21 mouse cellular contexts compared by ENCODE assay signal in genomic region chr8:70710296-70710695, GRCm38 (mm10). TPM values are rescaled to one million over a fixed set of nuclear protein-coding genes. Genes with fewer than 3 reads are reported as not detected.
DNase-seq lines count a peak whose midpoint lies in the region; ATAC-seq and TF ChIP-seq lines count a peak whose summit lies in the region.
"Had no signal": no experiment of that assay in that cellular context is flagged by ENCODE, and none has a peak within 500 bp of the region (broad histone marks: within the 10 kb centered on the region; RNA-seq: fewer than 3 reads in every experiment).

No protein-coding gene starts in this region.

- no peak overlapping the region for H3ac ChIP-seq in myocyte (ENCODE audit: control insufficient read depth, insufficient read length)

- no peak overlapping the region for H3K4me2 ChIP-seq in kidney, embryonic 15.5 days
- H3K4me2 ChIP-seq in myocyte (ENCODE audit: low read depth): no peak overlapping the region
- no peak overlapping the region for H3K4me2 ChIP-seq in forebrain, embryonic 11.5 days (ENCODE audit: low read depth, low read length, severe bottlenecking)
- H3K4me2 ChIP-seq in hindbrain, embryonic 13.5 days: no peak overlapping the region
- H3K4me2 ChIP-seq: embryonic facial prominence, embryonic 13.5 days; forebrain, embryonic 15.5 days; hindbrain, embryonic 12.5 days; liver, embryonic 11.5 days; midbrain, embryonic 13.5 days had no signal

- no peak overlapping the region for H3K9ac ChIP-seq in kidney, embryonic 15.5 days
- no peak overlapping the region for H3K9ac ChIP-seq in forebrain, embryonic 11.5 days (ENCODE audit: low read length)
- H3K9ac ChIP-seq in hindbrain, embryonic 13.5 days: no peak overlapping the region; the same call in 1 of the 2 replicates
- H3K9ac ChIP-seq: forebrain, embryonic 15.5 days; hindbrain, embryonic 12.5 days; midbrain, embryonic 13.5 days had no signal

- no peaks in the 10 kb centered on the region for H3K36me3 ChIP-seq in kidney, embryonic 15.5 days
- H3K36me3 ChIP-seq in myocyte (ENCODE audit: control insufficient read depth, insufficient read depth): no peaks in the 10 kb centered on the region
- no peaks in the 10 kb centered on the region for H3K36me3 ChIP-seq in forebrain, embryonic 11.5 days (ENCODE audit: control insufficient read depth, insufficient read depth, low read length)
- H3K36me3 ChIP-seq in hindbrain, embryonic 13.5 days: peaks cover 10% of the 10 kb centered on the region; the same call in 1 of the 2 replicates
- H3K36me3 ChIP-seq: embryonic facial prominence, embryonic 13.5 days; forebrain, embryonic 15.5 days; midbrain, embryonic 13.5 days had no signal

- no peak overlapping the region for H3K4me3 ChIP-seq in kidney, embryonic 15.5 days (replicated peaks)
- H3K4me3 ChIP-seq in myocyte: no peak overlapping the region
- H3K4me3 ChIP-seq in forebrain, embryonic 11.5 days (ENCODE audit: low read depth, low read length): no peak overlapping the region
- H3K4me3 ChIP-seq in hindbrain, embryonic 13.5 days: no peak overlapping the region
- H3K4me3 ChIP-seq: embryonic facial prominence, embryonic 13.5 days; forebrain, embryonic 15.5 days; hindbrain, embryonic 12.5 days; midbrain, embryonic 13.5 days had no signal

- H3K27ac ChIP-seq in kidney, embryonic 15.5 days: no peak overlapping the region
- no peak overlapping the region for H3K27ac ChIP-seq in forebrain, embryonic 11.5 days (ENCODE audit: low read depth, low read length)
- no peak overlapping the region for H3K27ac ChIP-seq in hindbrain, embryonic 13.5 days
- H3K27ac ChIP-seq: embryonic facial prominence, embryonic 13.5 days; forebrain, embryonic 15.5 days; hindbrain, embryonic 12.5 days; midbrain, embryonic 13.5 days; stomach, postnatal 0 days had no signal

- peak; percentile 72 for DNase-seq in adrenal gland, adult 2 months
- no peak for DNase-seq in adrenal gland, adult 18-20 months (ENCODE audit: low spot score in 2 of 2)
- peak; percentile 46 for DNase-seq in kidney, postnatal 10 days
- peak; percentile 52 to 74 for DNase-seq in adrenal gland, postnatal 36 days
- DNase-seq in forebrain, embryonic 11.5 days (ENCODE audit: low spot score): no peak
- DNase-seq: spleen, adult 18-20 months had no signal

- no peaks in the 10 kb centered on the region for H3K79me2 ChIP-seq in myocyte (ENCODE audit: control insufficient read depth, insufficient read depth)

- WGBS in kidney, embryonic 15.5 days: 95% methylated on average over 1 of the region's 1 CpGs
- WGBS in forebrain, embryonic 11.5 days: 96% methylated on average over 1 of the region's 1 CpGs
- 88% methylated on average over 1 of the region's 1 CpGs for WGBS in hindbrain, embryonic 13.5 days

- ATAC-seq in kidney, embryonic 15.5 days (replicated peaks; ENCODE audit: low FRiP score): no peak
- ATAC-seq in forebrain, embryonic 11.5 days (replicated peaks; ENCODE audit: low FRiP score): no peak
- no peak for ATAC-seq in hindbrain, embryonic 13.5 days (ENCODE audit: low FRiP score)
- ATAC-seq: forebrain, embryonic 15.5 days; intestine, postnatal 0 days; midbrain, embryonic 13.5 days had no signal

- no peaks in the 10 kb centered on the region for H3K27me3 ChIP-seq in kidney, embryonic 15.5 days
- no peaks in the 10 kb centered on the region for H3K27me3 ChIP-seq in myocyte (ENCODE audit: control insufficient read depth, insufficient read depth, insufficient read length)
- H3K27me3 ChIP-seq in forebrain, embryonic 11.5 days (ENCODE audit: control insufficient read depth, insufficient read depth, low read length): no peaks in the 10 kb centered on the region
- H3K27me3 ChIP-seq in hindbrain, embryonic 13.5 days: no peaks in the 10 kb centered on the region
- H3K27me3 ChIP-seq: embryonic facial prominence, embryonic 13.5 days; forebrain, embryonic 15.5 days; midbrain, embryonic 13.5 days had no signal

- H3K9me3 ChIP-seq in kidney, embryonic 15.5 days (replicated peaks): no peaks in the 10 kb centered on the region
- H3K9me3 ChIP-seq in forebrain, embryonic 11.5 days (ENCODE audit: control insufficient read depth, low read length): no peaks in the 10 kb centered on the region
- H3K9me3 ChIP-seq in hindbrain, embryonic 13.5 days: no peaks in the 10 kb centered on the region
- H3K9me3 ChIP-seq: embryonic facial prominence, embryonic 13.5 days; forebrain, embryonic 15.5 days; hindbrain, embryonic 12.5 days; midbrain, embryonic 13.5 days had no signal

- H3K4me1 ChIP-seq in kidney, embryonic 15.5 days: peaks cover 14% of the 10 kb centered on the region; the same call in 1 of the 2 replicates
- no peaks in the 10 kb centered on the region for H3K4me1 ChIP-seq in forebrain, embryonic 11.5 days (replicated peaks; ENCODE audit: control insufficient read depth, insufficient read depth, low read length)
- no peaks in the 10 kb centered on the region for H3K4me1 ChIP-seq in hindbrain, embryonic 13.5 days (replicated peaks)
- H3K4me1 ChIP-seq: embryonic facial prominence, embryonic 13.5 days; forebrain, embryonic 15.5 days; midbrain, embryonic 13.5 days had no signal

- TF ChIP-seq POLR2A in myocyte (IDR thresholded peaks at IDR 0.05; ENCODE audit: insufficient read length, low read depth): no peak

TF ChIP-seq in myocyte, 11 proteins besides CTCF, POLR2A, EP300 and RAD21 (continues in another document):
- TF ChIP-seq USF1 (IDR thresholded peaks at IDR 0.05; ENCODE audit: low read depth) (no peak), TCF3 (IDR thresholded peaks at IDR 0.05; ENCODE audit: insufficient read length, low read depth) (no peak), REST (IDR thresholded peaks at IDR 0.05; ENCODE audit: insufficient read depth, insufficient read length) (no peak), MAX (IDR thresholded peaks at IDR 0.05; ENCODE audit: low read depth) (no peak), POLR2AphosphoS2 (IDR thresholded peaks at IDR 0.05; ENCODE audit: insufficient read length, low read depth) (no peak), SRF (IDR thresholded peaks at IDR 0.05; ENCODE audit: control insufficient read depth, insufficient read length, low read depth) (no peak), E2F4 (IDR thresholded peaks at IDR 0.05; ENCODE audit: insufficient read depth) (no peak), CEBPB (IDR thresholded peaks at IDR 0.05; ENCODE audit: insufficient read depth, poor library complexity, severe bottlenecking) (no peak), MYOG (IDR thresholded peaks at IDR 0.05; ENCODE audit: control insufficient read depth in 1 of 3, insufficient read depth in 1 of 3, insufficient read length in 2 of 3, low read depth in 2 of 3) (peak; percentile 8 to 82 (median 29))

RNA-seq across cellular contexts. Expression of gene Iqcn, which starts 7.0 kb away (rescaled TPM):
- under 1 TPM in 1 of 2 experiments, not detected in 1; 0.12 TPM for total RNA-seq in adrenal gland, adult 2 months (2021)
- polyA plus RNA-seq in adrenal gland, adult 2 months (2012; rRNA removed): 0.25 and 0.28 TPM in 2 replicates
- total RNA-seq in adrenal gland, adult 18-20 months (2021): under 1 TPM in 1 of 2 experiments, not detected in 1; 0.10 TPM
- polyA plus RNA-seq in kidney, embryonic 15.5 days (2015; fragmentation: Nextera tagmentation; extraction: Ambion mirVana): 0.03 and 0.09 TPM in 2 replicates
- not detected for total RNA-seq in adrenal gland, postnatal 36 days (2021)
- polyA plus RNA-seq in myocyte (2012; fragmentation: generic; extraction: Trizol): 0.02 TPM
- not detected in 2 replicates for polyA plus RNA-seq in forebrain, embryonic 11.5 days (2014; fragmentation: Nextera tagmentation; extraction: Ambion mirVana)
- polyA plus RNA-seq in hindbrain, embryonic 13.5 days (2015; fragmentation: Nextera tagmentation; extraction: Ambion mirVana): 0.04 and 0.09 TPM in 2 replicates
- polyA plus RNA-seq: hindbrain, embryonic 12.5 days; intestine, postnatal 0 days; liver, embryonic 11.5 days; lung, embryonic 16.5 days; neural tube, embryonic 11.5 days; stomach, postnatal 0 days; urinary bladder, adult 2 months had no signal

RNA-seq across cellular contexts. Expression of gene Gm3336, which starts 8.0 kb away (rescaled TPM):
- total RNA-seq in adrenal gland, adult 2 months (2021): under 1 TPM in 1 of 2 experiments, not detected in 1; 0.69 TPM
- 0.51 and 0.97 TPM in 2 replicates for polyA plus RNA-seq in adrenal gland, adult 2 months (2012; rRNA removed)
- under 1 TPM in 1 of 2 experiments, not detected in 1; 0.53 TPM for total RNA-seq in adrenal gland, adult 18-20 months (2021)
- 0.55 and 0.83 TPM in 2 replicates for polyA plus RNA-seq in kidney, embryonic 15.5 days (2015; fragmentation: Nextera tagmentation; extraction: Ambion mirVana)
- total RNA-seq in adrenal gland, postnatal 36 days (2021): not detected
- polyA plus RNA-seq in myocyte (2012; fragmentation: generic; extraction: Trizol): 0.23 TPM
- not detected in 2 replicates for polyA plus RNA-seq in forebrain, embryonic 11.5 days (2014; fragmentation: Nextera tagmentation; extraction: Ambion mirVana)
- not detected in 2 replicates for polyA plus RNA-seq in hindbrain, embryonic 13.5 days (2015; fragmentation: Nextera tagmentation; extraction: Ambion mirVana)
- total RNA-seq: gastrocnemius, postnatal 36 days; left cerebral cortex, postnatal 14 days had no signal
- polyA plus RNA-seq: embryonic facial prominence, embryonic 13.5 days; forebrain, embryonic 15.5 days; hindbrain, embryonic 12.5 days; lung, embryonic 16.5 days; midbrain, embryonic 13.5 days; neural tube, embryonic 11.5 days had no signal

RNA-seq across cellular contexts. Expression of gene Jund, which starts 11.5 kb away (rescaled TPM):
- 100 to 1,000 TPM; 214 to 246 TPM for total RNA-seq in adrenal gland, adult 2 months (2021)
- polyA plus RNA-seq in adrenal gland, adult 2 months (2012; rRNA removed): 1,009 and 1,256 TPM in 2 replicates
- 100 to 1,000 TPM; 228 to 252 TPM for total RNA-seq in adrenal gland, adult 18-20 months (2021)
- 59.9 and 68.1 TPM in 2 replicates for polyA plus RNA-seq in kidney, embryonic 15.5 days (2015; fragmentation: Nextera tagmentation; extraction: Ambion mirVana)
- total RNA-seq in adrenal gland, postnatal 36 days (2021): 100 to 1,000 TPM; 219 to 227 TPM
- polyA plus RNA-seq in myocyte (2012; fragmentation: generic; extraction: Trizol): 246 TPM
- polyA plus RNA-seq in forebrain, embryonic 11.5 days (2014; fragmentation: Nextera tagmentation; extraction: Ambion mirVana): 128 and 157 TPM in 2 replicates
- 79.2 and 94.3 TPM in 2 replicates for polyA plus RNA-seq in hindbrain, embryonic 13.5 days (2015; fragmentation: Nextera tagmentation; extraction: Ambion mirVana)

RNA-seq across cellular contexts. Expression of gene Pde4c, which starts 13.2 kb away (rescaled TPM):
- total RNA-seq in adrenal gland, adult 2 months (2021): 1 to 10 TPM in 1 of 2 experiments, under 1 TPM in 1; 0.76 to 1.0 TPM
- polyA plus RNA-seq in adrenal gland, adult 2 months (2012; rRNA removed): 2.9 and 3.3 TPM in 2 replicates
- under 1 TPM; 0.42 to 0.86 TPM for total RNA-seq in adrenal gland, adult 18-20 months (2021)
- 7.6 and 9.4 TPM in 2 replicates for polyA plus RNA-seq in kidney, embryonic 15.5 days (2015; fragmentation: Nextera tagmentation; extraction: Ambion mirVana)
- 1 to 10 TPM in 1 of 2 experiments, under 1 TPM in 1; 0.33 to 1.2 TPM for total RNA-seq in adrenal gland, postnatal 36 days (2021)
- polyA plus RNA-seq in myocyte (2012; fragmentation: generic; extraction: Trizol): 0.10 TPM
- polyA plus RNA-seq in forebrain, embryonic 11.5 days (2014; fragmentation: Nextera tagmentation; extraction: Ambion mirVana): 0.13 and 0.37 TPM in 2 replicates
- polyA plus RNA-seq in hindbrain, embryonic 13.5 days (2015; fragmentation: Nextera tagmentation; extraction: Ambion mirVana): 0.14 and 0.23 TPM in 2 replicates

RNA-seq across cellular contexts. Expression of gene Lsm4, which starts 37.2 kb away (rescaled TPM):
- 10 to 100 TPM; 65.2 to 88.5 TPM for total RNA-seq in adrenal gland, adult 2 months (2021)
- polyA plus RNA-seq in adrenal gland, adult 2 months (2012; rRNA removed): 81.3 and 112 TPM in 2 replicates
- total RNA-seq in adrenal gland, adult 18-20 months (2021): 10 to 100 TPM; 73.2 to 75.9 TPM
- 291 and 295 TPM in 2 replicates for polyA plus RNA-seq in kidney, embryonic 15.5 days (2015; fragmentation: Nextera tagmentation; extraction: Ambion mirVana)
- total RNA-seq in adrenal gland, postnatal 36 days (2021): 10 to 100 TPM; 74.3 to 84.4 TPM
- 178 TPM for polyA plus RNA-seq in myocyte (2012; fragmentation: generic; extraction: Trizol)
- 318 and 346 TPM in 2 replicates for polyA plus RNA-seq in forebrain, embryonic 11.5 days (2014; fragmentation: Nextera tagmentation; extraction: Ambion mirVana)
- polyA plus RNA-seq in hindbrain, embryonic 13.5 days (2015; fragmentation: Nextera tagmentation; extraction: Ambion mirVana): 191 and 193 TPM in 2 replicates

Comparison
In these comparisons a context has a peak if more than half of its experiments do, and no peak if none do; other contexts are left out.
1. DNase-seq: peak in adrenal gland, adult 2 months (single experiment), kidney, postnatal 10 days (single experiment) and adrenal gland, postnatal 36 days (2 of 2); none in adrenal gland, adult 18-20 months (0 of 2) and forebrain, embryonic 11.5 days (single experiment).